Mouse (Mus musculus) liver, adult 2 months (tissue): Measurements from ENCODE around the gene Gm49325.

Experiments used
- CTCF ChIP-seq: fragments of 200-500 bp; IDR thresholded peaks from 2 replicates; pipeline ENCODE4 v1.5.1; 2011; ENCODE audit warnings: low read depth, low read length, control low read depth
- POLR2A ChIP-seq: fragments of 200-500 bp; IDR thresholded peaks from 2 replicates; pipeline ENCODE4 v1.6.1; 2011; ENCODE audit warnings: low read length, control low read depth; ENCODE audit not compliant: insufficient read depth; ENCODE audit errors: extremely low read depth

GRCm38 (mm10) chr10:77583795-77584422, 22.1 kb upstream of the Gm49325 start:
- TF ChIP-seq CTCF (no peak), POLR2A (no peak)
